Mouse (Mus musculus): Measurements from ENCODE around the gene Spred1.

DNA sequence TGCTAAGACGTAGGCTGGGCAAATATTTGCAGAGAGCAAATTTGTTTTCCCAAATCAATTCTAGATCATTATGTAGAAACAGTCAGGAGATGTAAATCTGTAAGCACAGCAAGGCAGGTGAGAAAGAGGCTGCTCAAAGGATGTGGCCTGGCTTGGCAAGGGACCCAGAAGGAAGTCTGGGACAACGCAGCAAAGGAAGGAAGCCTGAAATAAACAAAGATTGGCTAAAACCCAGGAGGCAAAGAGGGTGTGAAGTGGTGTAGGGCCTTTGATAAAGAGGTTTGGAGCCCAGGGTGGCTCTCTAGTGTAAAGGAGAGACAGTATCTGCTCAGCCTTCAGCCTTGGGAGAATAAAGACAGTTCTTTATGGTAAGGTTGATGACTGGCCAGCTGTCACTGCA lies 11.9 kb upstream of the Spred1 start:
- no peak for TF ChIP-seq CTCF (IDR thresholded peaks at IDR 0.05; ENCODE audit: low read depth)
- no peak for TF ChIP-seq EP300 (optimal IDR thresholded peaks at IDR 0.05)

Data from stomach, postnatal 0 days (tissue).